Mouse (Mus musculus) cerebellum, postnatal 25 days (tissue): ENCODE measurements around the gene Tm2d1.
"Not testable (repeated sequence)": the region's sequence is repeated elsewhere in the genome, so short reads cannot be mapped to it uniquely, and the experiment has no call there.

Source experiments
- DNase-seq, 2 experiments: peaks; one replicate each; pipeline ENCODE4 v3.0.0; 2021; ENCODE audit warnings: mixed read lengths in 2 of 2

The Tm2d1 gene

GRCm38 (mm10) chr4:98382716-98383424 is at the start of gene Tm2d1:
TSS of gene Tm2d1 (minus strand) at chr4:98383306.
- DNase-seq: peak; percentile 84 to 89

DNA sequence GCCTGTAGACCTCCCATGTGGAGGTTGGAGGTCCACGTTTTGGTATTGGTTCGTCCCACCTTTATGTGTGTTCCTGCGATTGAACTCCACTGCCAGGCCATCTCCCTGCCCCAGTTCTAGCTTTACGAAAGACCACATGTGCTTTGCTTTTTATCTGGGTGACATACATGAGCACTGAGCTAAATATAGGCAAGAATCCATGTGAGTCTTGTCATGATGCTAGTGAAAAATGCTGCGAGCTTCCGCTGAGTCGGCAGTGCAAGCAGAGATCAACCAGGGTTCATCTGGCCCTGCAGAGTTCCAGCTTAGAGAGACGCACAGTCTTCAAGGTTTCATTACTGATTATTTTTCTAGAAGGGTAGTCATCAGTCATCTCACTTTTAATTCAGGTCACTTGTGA is 45.3 kb upstream of the Tm2d1 start:
- no peak for DNase-seq

DNA sequence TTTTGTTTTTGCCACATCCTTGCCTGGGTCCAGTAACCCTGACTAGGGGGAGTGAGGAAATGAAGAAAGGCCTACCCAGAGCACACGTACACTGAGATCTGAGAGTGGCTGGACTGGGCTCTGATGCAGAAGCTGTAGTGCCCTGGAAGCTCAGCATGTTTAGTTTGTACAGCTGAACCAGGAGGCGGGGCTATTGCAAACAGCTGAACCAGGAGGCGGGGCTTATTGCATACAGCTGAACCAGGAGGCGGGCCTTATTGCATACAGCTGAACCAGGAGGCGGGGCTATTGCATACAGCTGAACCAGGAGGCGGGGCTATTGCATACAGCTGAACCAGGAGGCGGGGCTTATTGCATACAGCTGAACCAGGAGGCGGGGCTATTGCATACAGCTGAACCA is 32.0 kb upstream of the Tm2d1 start:
- not testable (repeated sequence) for DNase-seq

GRCm38 (mm10) chr4:98408455-98408854 is 25.3 kb upstream of the Tm2d1 start:
- DNase-seq: no peak

DNA sequence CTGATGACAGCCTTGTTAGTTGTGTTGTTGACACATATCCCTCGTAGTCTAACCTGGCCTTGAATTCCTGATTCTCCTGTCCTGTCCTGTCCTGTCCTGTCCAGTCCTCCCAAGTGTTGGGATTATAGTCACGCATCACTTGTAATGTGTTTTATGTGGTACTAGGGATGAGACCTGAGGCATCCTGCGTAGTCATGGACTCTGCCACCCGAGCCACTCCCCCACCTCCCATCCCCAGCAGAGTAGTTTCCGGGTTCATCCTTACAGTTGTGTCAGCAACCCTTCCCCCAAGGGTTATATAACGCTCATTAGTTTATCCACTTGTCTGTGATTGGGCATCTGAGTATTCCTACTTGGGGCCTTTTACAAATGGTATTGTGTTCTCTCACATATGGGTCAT is 21.3 kb upstream of the Tm2d1 start:
- no peak for DNase-seq

DNA sequence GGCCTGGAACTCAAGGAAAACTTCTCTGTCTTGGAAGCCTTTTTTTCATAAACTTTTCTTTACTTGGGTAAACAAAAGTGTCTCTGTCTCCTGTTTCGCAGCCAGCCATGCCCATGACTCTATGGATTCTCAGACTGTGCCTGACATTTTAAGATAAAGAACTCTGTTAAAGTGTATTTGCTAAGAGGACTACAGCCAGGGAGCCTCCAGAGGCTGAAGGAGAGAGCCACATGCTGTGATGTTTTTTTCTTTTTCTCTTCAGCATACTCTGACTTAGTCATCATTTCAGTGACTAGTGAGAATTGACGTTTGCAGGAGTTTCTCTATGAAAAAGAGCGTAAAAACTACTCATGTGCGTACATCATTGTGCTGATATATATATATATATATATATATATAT is 20.4 kb upstream of the Tm2d1 start:
- DNase-seq: no peak

GRCm38 (mm10) chr4:98401584-98401962 is 18.5 kb upstream of the Tm2d1 start:
- no peak for DNase-seq

- no peak for DNase-seq
Measured at GRCm38 (mm10) chr4:98400926-98401583, 17.9 kb upstream of the Tm2d1 start.

DNA sequence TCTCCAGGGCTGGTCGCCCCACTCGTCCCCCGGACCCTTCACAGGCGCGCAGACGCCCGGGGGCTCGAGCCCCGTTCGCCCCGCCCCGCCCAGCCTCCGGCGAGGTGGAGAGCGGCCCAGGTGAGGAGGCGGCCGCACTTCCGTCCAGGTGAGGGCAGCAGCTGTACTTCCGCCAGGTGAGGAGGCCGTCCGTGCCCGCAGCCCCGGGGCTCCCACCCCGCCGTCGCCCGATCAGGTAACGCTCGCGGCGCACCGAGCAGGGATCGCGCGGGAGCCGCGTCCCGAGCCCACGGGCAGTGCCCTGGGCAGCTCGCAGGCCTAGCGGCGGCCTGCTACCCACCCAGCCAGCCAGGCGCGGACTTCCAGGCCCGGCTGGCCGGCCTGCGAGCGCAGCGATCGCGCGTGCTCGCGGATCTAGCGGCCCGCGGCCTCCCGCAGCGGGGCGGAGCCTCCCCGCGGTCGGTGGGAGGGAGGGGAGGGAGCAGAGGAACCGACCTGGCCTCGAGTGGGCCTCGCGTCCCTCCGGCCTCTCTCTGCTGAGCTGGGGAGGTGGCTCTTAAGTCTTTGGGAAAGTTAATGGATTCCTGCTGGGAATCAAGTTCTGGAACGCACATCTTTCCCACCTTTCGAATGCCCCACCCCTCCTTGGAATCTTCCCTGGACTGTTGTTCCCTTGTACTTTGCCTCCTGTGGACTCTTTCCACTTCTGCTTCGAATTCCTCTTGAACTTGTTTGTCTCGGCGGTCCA is 12.8 kb upstream of the Tm2d1 start, which contains the start of gene Patj:
Gene Patj, plus strand, starts transcription at position 96 of the 748 bp plus-strand sequence.
- DNase-seq: peak; percentile 82 to 85

- no peak for DNase-seq
Measured at GRCm38 (mm10) chr4:98395346-98395689, 12.2 kb upstream of the Tm2d1 start.

DNA sequence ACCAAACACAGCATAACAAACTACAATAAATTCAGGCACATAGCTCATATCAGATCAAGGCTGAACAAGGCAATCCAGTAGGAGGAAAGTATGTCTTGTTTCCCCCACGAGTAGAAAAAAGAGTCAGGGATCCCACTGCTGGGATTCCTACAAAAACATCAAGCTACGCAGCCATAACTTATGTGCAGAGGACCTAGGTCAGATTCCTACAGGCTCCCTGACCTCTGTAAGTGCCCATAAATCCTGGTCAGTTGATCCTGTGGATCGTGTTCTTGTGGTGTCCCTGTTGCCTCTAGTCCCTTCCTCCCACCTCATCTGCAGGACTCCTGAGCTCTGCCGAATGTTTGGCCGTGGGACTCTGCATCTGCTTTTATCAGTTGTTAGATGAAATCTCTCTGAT is 1.9 kb upstream of the Tm2d1 start:
- no peak for DNase-seq

DNA sequence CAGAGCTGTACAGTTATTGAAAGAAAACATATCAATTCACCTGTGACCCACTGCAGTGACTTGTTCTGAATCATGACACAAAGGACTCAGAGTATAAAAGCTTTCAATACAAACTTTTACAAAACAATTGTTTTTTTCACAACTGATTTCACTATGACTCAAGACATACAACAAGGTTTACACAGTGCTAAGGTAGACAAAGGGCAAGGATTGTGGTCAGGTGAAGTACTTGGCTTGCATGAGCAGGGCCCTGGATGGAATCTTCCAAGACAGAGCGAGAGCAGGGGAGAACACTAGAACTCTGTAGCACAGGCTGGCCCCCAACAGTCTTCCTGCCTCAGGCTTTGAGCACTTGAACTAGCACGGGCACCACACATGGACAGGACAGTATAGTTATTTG is 6.2 kb downstream of the Tm2d1 start:
- no peak for DNase-seq

DNA sequence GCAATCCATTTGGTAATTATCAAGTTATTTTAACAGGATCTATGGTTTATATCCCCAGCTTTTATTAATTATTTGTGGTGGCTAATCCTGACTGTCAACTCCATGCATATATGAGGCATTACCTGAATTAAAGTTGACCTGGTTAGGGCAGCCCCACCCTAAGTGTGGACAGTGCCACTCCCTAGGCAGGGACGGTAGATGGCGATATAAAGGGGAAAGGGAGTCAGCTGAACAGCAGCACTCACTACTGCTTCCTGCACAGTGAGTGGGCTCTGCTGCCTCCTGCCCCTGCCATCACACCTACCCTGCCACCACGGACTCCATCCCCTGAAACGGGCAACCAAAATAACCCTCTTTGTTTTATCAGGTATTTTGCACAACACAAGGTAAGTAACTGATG is 7.7 kb downstream of the Tm2d1 start:
- DNase-seq: no peak

DNA sequence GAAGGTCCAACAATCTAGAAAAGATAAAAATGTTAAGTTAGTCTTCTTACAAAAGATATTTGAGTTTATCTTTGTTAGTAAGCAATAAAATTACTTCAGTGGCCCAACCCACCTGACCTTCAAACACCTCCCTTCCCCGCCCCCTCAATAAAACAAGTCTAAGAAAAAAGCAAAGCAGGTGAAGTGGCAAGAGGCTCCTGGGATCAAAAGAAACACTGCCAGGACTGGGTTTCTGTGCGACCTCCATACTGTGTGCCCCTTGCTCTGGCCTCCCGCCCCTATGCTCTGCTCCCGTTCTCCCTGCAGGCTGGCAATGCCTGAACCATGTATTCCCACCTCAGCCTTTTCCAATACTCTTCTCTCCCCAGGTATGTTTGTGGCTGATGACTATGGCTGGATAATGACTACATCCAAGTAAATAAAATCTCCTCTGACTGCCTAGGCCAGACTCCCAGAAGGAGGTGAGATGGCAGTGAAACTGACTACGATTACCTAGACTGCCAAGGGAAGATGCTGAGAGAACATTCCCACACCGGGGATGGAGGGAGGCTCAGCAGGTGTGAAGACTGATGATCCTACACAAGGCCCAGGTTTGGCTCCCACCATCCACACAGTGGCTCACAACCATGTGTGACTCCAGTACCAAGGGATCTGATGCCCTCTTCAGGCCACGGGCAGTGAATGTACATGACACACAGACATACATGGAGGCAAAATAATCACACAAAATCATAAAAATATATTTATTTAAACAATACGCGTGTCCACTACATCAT is 24.9 kb downstream of the Tm2d1 start:
- DNase-seq: no peak

GRCm38 (mm10) chr4:98348580-98348979 is 34.5 kb downstream of the Tm2d1 start:
- DNase-seq: no peak

DNA sequence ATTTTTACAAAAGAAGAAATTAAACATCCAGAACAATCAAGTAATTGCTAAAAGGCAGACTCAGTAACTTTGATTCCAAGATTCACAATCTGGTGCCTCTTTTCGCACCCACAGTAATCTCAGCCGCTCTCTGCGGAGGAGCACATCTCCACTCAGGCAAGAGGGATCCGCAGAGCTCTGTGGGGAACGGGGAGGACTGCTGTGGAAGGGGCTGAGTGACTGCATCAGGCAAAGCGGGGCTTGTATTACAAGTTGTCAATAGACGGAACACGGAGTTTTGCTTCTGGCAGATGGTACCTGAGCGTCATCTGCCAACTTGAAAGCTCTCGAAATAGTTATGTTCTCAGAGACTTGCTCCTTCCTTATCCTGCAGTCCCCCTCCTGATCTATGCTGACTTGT is 37.3 kb downstream of the Tm2d1 start:
- no peak for DNase-seq

DNA sequence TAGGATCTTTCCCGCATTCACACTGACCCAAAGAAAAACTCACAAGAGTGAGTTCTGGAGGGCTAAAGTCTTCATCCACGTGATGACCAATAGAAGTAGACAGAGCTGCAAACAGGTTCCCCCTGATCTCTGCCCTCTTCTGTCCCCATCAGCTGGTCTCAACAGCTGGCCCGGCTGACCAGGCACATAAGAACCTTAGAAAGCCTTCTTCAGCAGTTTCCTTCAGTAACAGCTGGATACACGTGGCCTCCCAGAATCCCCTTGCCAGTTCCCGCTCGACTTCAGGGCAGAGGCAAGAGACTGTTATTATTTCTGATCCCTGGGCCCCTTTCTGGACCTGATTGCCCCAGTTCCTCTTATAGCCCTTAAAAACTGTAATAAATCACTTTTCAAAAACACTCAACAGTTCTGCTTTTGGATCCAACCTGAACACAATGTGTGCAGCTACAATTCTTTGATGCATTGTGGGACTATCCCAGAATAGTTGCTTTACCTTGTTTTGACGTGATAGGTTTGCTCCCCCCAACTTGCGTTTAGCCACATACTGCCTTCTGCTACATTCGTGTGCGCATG is 43.0 kb downstream of the Tm2d1 start:
- no peak for DNase-seq

DNA sequence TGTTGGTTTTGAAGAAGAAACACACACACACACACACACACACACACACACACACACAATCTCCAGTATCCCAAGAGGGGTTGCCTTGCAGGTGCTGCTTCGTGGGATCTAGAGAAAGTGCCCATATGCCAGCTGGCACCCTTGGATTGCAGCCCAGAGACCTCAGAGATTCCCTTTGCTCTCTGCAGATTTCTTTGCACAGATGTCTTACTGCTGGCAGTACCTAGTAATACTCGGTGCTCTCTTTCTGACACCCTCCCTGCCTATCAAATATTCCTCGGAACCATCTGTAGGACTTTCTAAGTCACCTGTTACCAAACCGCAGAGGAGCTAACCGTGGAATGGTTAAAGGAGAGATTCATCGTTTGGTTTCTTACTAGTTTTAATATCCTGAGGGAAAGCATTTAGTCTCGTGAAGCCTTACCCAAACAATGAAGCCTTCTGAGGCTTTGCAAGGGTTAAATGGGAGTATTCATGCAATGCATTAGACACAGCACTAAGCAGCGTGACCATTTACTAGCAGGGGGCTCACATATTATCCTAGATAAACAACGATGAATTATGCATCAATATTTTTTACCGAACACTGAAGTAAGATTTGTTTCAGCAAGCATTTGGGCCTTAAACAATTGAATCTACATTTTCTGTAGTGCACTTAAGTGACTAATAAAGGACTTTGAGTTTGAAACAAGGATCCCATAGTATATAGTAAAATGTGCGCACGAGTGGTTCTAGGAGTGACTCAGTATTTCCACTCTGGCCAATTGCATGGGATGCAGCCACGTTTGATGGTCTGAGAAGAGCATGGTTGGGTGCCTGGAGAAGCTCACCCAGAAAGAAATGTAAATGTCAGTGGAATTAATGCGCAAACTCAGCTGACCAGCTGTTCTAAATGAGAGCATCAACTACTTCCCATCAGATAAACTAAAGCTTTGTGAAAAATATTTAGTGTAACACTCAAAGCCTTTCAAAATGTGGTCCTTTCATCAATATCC is 44.2 kb downstream of the Tm2d1 start:
- peak; percentile 32 to 51 for DNase-seq

DNA sequence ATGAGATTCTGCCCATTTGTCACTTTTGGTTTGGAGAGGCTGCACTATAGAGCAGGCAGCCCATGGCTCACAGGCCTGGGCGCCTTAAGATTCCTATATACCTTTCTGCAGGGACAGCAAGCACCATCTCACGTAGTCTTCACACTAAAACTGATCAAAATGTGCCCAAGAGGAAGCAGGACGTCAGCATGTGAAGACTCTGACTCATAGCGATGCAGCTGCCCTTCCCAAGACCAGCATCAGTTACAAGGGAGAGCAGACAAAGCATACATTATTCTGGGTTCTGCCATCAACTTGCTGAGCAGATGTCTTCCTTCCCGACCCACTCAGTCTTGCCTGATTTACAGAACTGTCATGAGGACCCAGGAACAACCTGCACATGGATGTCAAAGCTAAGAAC is 45.9 kb downstream of the Tm2d1 start:
- DNase-seq: no peak

- DNase-seq: no peak
Measured at GRCm38 (mm10) chr4:98335726-98336125, 47.4 kb downstream of the Tm2d1 start.

DNA sequence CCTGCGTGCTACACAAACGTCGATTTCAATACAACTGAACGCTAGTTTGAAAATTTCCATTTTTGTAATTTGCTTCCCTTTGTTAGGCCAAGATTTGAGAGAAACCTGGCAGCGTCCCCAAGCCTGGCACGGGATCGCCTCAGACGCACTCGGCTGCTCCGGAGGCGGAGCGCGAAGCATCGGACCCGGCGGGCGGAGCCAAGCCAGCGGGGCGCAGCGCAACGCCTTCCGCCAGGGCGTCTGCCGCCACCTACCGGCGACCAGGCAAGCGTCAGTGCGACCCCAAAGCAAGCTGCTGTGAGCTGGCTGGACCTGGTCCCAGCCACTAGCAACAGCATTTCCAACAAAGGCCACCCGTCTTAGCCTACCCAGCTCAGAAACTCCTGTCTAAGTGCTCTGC is 60.9 kb downstream of the Tm2d1 start:
- peak; percentile 96 to 98 for DNase-seq
